Comparison of ENCODE assay signal across 10 mouse cellular contexts in the genomic region with DNA sequence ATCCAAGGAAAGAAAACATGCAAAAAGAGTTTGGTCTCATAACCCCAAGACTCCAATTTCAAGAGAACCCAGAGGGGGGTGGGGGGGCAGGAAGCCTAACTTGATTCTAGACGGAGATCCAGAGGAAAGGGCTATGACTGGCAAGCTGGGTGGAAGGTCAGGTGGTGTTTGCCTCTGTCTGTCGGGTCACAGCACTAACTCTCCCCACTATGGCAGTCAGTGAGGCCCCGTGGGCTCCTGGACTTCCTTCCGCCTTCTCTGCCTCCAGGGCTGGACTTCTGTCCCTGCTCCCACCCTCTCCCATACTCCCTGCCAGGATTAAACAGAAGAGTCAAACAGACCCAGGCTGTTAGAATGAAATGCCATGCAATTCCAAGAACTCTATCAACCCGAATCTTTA. TPM values are rescaled to one million over a fixed set of nuclear protein-coding genes. Genes with fewer than 3 reads are reported as not detected.
DNase-seq lines count a peak whose midpoint lies in the region; ATAC-seq and TF ChIP-seq lines count a peak whose summit lies in the region.
"Had no signal": no experiment of that assay in that cellular context is flagged by ENCODE, and none has a peak within 500 bp of the region (broad histone marks: within the 10 kb centered on the region; RNA-seq: fewer than 3 reads in every experiment).

No protein-coding gene starts in this region.

- no peak overlapping the region for H3K4me3 ChIP-seq in kidney, adult 2 months (ENCODE audit: insufficient read depth, low read depth, low read length)
- H3K4me3 ChIP-seq in embryonic facial prominence, embryonic 15.5 days (replicated peaks) = no peak overlapping the region
- no peak overlapping the region for H3K4me3 ChIP-seq in kidney, postnatal 0 days (replicated peaks; ENCODE audit: low read depth, low read length)
- no peak overlapping the region for H3K4me3 ChIP-seq in layer of hippocampus, adult 2 months

- no peak overlapping the region for H3K9ac ChIP-seq in embryonic facial prominence, embryonic 15.5 days
- peak overlapping the region; percentile 35; the same call in 1 of the 2 replicates for H3K9ac ChIP-seq in kidney, postnatal 0 days (ENCODE audit: low read depth, low read length)

- peak; percentile 73 for DNase-seq in kidney, adult 2 months
- no peak for DNase-seq in kidney, adult 18-20 months
- DNase-seq in kidney, postnatal 0 days (ENCODE audit: low spot score) = peak; percentile 32
- DNase-seq in lung, postnatal 4 days = peak; percentile 38 to 39
- no peak for DNase-seq in gastrocnemius, postnatal 10 days
- DNase-seq in layer of hippocampus, adult 2 months (ENCODE audit: low spot score in 2 of 2) = no peak
- DNase-seq: cerebellum, adult 11-12 months; thymus, postnatal 14 days had no signal

- no peak overlapping the region for H3K4me2 ChIP-seq in embryonic facial prominence, embryonic 15.5 days (replicated peaks)
- 0 out of 2 replicates have a peak overlapping the region, but pooled peaks have one; percentile 7 for H3K4me2 ChIP-seq in kidney, postnatal 0 days (ENCODE audit: low read length)

- H3K4me1 ChIP-seq in kidney, adult 2 months (ENCODE audit: control insufficient read depth, insufficient read depth, low read length) = peaks cover 49% of the 10 kb centered on the region
- H3K4me1 ChIP-seq in embryonic facial prominence, embryonic 15.5 days = peaks cover 41% of the 10 kb centered on the region
- peaks cover 32% of the 10 kb centered on the region for H3K4me1 ChIP-seq in kidney, postnatal 0 days (replicated peaks; ENCODE audit: insufficient read depth, low read length)

- H3K27me3 ChIP-seq in kidney, adult 2 months (replicated peaks; ENCODE audit: control insufficient read depth, insufficient read depth, low read length) = no peaks in the 10 kb centered on the region
- H3K27me3 ChIP-seq in embryonic facial prominence, embryonic 15.5 days = no peaks in the 10 kb centered on the region
- no peaks in the 10 kb centered on the region for H3K27me3 ChIP-seq in kidney, postnatal 0 days (ENCODE audit: insufficient read depth, low read length)

- no peak for TF ChIP-seq POLR2A in kidney, adult 2 months (IDR thresholded peaks at IDR 0.05; ENCODE audit: low read depth, low read length)

- no peaks in the 10 kb centered on the region for H3K9me3 ChIP-seq in embryonic facial prominence, embryonic 15.5 days (replicated peaks)
- no peaks in the 10 kb centered on the region for H3K9me3 ChIP-seq in kidney, postnatal 0 days (replicated peaks; ENCODE audit: low read length)

- peak overlapping the region; percentile 89 for H3K27ac ChIP-seq in kidney, adult 2 months (ENCODE audit: insufficient read depth, low read depth, low read length)
- peak overlapping the region; percentile 65; the same call in 1 of the 2 replicates for H3K27ac ChIP-seq in embryonic facial prominence, embryonic 15.5 days (replicated peaks)
- peak overlapping the region; percentile 82 for H3K27ac ChIP-seq in kidney, postnatal 0 days
- H3K27ac ChIP-seq in layer of hippocampus, adult 2 months = no peak overlapping the region

- TF ChIP-seq CTCF in kidney, adult 2 months (conservative IDR thresholded peaks at IDR 0.05; ENCODE audit: insufficient read depth, insufficient read length, low read depth, low read length) = no peak
- TF ChIP-seq CTCF in kidney, postnatal 0 days (IDR thresholded peaks at IDR 0.05; ENCODE audit: low read depth) = no peak
- no peak for TF ChIP-seq CTCF in layer of hippocampus, adult 2 months (conservative IDR thresholded peaks at IDR 0.05)

- H3K36me3 ChIP-seq in kidney, adult 2 months (ENCODE audit: control insufficient read depth, insufficient read depth, low read length) = peaks cover 2% of the 10 kb centered on the region; the same call in 1 of the 2 replicates
- peaks cover 7% of the 10 kb centered on the region; the same call in 1 of the 2 replicates for H3K36me3 ChIP-seq in embryonic facial prominence, embryonic 15.5 days
- peaks cover 6% of the 10 kb centered on the region; the same call in 1 of the 2 replicates for H3K36me3 ChIP-seq in kidney, postnatal 0 days (ENCODE audit: insufficient read depth, low read length)

- no peak for ATAC-seq in embryonic facial prominence, embryonic 15.5 days (ENCODE audit: insufficient number of reproducible peaks, low FRiP score, low TSS enrichment, low read depth)
- no peak for ATAC-seq in kidney, postnatal 0 days (replicated peaks; ENCODE audit: low FRiP score, low read depth)
- ATAC-seq: forebrain, embryonic 14.5 days had no signal

- WGBS in kidney, adult 2 months = 11% methylated on average over 5 of the region's 5 CpGs
- WGBS in embryonic facial prominence, embryonic 15.5 days = 24% methylated on average over 5 of the region's 5 CpGs
- 23% methylated on average over 5 of the region's 5 CpGs for WGBS in kidney, postnatal 0 days

RNA-seq across cellular contexts. Expression of gene Clic4, which starts 30.9 kb away (rescaled TPM):
- 86.6 and 91.1 TPM in 2 replicates for polyA plus RNA-seq in kidney, adult 2 months (2012; rRNA removed)
- 111 and 113 TPM in 2 replicates for polyA plus RNA-seq in embryonic facial prominence, embryonic 15.5 days (2015; fragmentation: Nextera tagmentation; extraction: Ambion mirVana)
- 147 and 166 TPM in 2 replicates for polyA plus RNA-seq in kidney, postnatal 0 days (2015; fragmentation: Nextera tagmentation; extraction: Ambion mirVana)
- 10 to 100 TPM; 56.8 to 69.7 TPM for total RNA-seq in gastrocnemius, postnatal 10 days (2021)
- total RNA-seq in layer of hippocampus, adult 2 months (2021) = 10 to 100 TPM; 31.2 to 34.2 TPM

Comparison
In these comparisons a context has a peak if more than half of its experiments do, and no peak if none do; other contexts are left out.
1. DNase-seq: peak in kidney, adult 2 months (single experiment), kidney, postnatal 0 days (single experiment) and lung, postnatal 4 days (2 of 2); none in kidney, adult 18-20 months (single experiment), gastrocnemius, postnatal 10 days (single experiment) and layer of hippocampus, adult 2 months (0 of 2).